Mouse (Mus musculus) bone marrow, adult 2 months (tissue): ENCODE results near the gene Cers2. TPM values are rescaled to one million over a fixed set of nuclear protein-coding genes. Genes with fewer than 3 reads are reported as not detected.

Experiments used
- H3K27ac ChIP-seq: fragments of 200-500 bp; 2 replicates; pipeline ENCODE4 v1.5.1; 2012; ENCODE audit warnings: low read depth, mild to moderate bottlenecking, control low read depth, inconsistent platforms, low read length; ENCODE audit not compliant: control insufficient read depth, poor library complexity, insufficient read depth
- H3K4me1 ChIP-seq: fragments of 200-500 bp; 2 replicates; pipeline ENCODE4 v1.6.1; 2011; ENCODE audit warnings: low read length; ENCODE audit not compliant: control insufficient read depth, insufficient read depth
- H3K4me3 ChIP-seq: fragments of 200-500 bp; replicated peaks from 2 replicates; pipeline ENCODE3; 2011; ENCODE audit warnings: mild to moderate bottlenecking, low read depth, low read length, control low read depth; ENCODE audit not compliant: control insufficient read depth
- CTCF ChIP-seq: fragments of 200-500 bp; IDR thresholded peaks from 2 replicates; pipeline ENCODE4 v1.5.1; 2011; ENCODE audit warnings: low read length, control low read depth; ENCODE audit not compliant: control insufficient read depth, insufficient read depth
- POLR2A ChIP-seq: fragments of 200-500 bp; IDR thresholded peaks from 2 replicates; pipeline ENCODE4 v1.6.1; 2011; ENCODE audit warnings: low read depth, mild to moderate bottlenecking, control low read depth, low read length, borderline replicate concordance; ENCODE audit not compliant: control insufficient read depth
- WGBS: fragments of 180-500 bp; shearing (Covaris S2); methylation state at CpG from one replicate; pipeline ENCODE4 v1.1.7; 2018; 5-methylcytosine and 5-hydroxymethylcytosine counted together
- polyA plus RNA-seq: library from polyadenylated mRNA; stranded (reverse); fragments of >200 nt; gene quantifications from 2 replicates; pipeline ENCODE4 v1.2.4, GENCODE M21; 2011; ENCODE audit warnings: low replicate concordance; ENCODE audit not compliant: missing spikeins, insufficient read depth, insufficient read length

Gene Cers2
- polyA plus RNA-seq, 1 experiment = 159 TPM

GRCm38 (mm10) chr3:95284062-95284461 lies 30.5 kb upstream of the Cers2 start:
- 26% methylated on average over 1 of the region's 1 CpGs for WGBS
- Histone ChIP-seq H3K27ac (no peak overlapping the region; the same call in 1 of the 2 replicates), H3K4me3 (peak overlapping the region; percentile 79), H3K4me1 (no peaks in the 10 kb centered on the region)
- TF ChIP-seq CTCF (no peak), POLR2A (no peak)

- 89% methylated on average over 12 of the region's 12 CpGs for WGBS
- no peak overlapping the region for H3K4me3 ChIP-seq
- H3K4me1 ChIP-seq = no peaks in the 10 kb centered on the region
- TF ChIP-seq CTCF (no peak), POLR2A (no peak)
- H3K27ac ChIP-seq = no peak overlapping the region
Measured at GRCm38 (mm10) chr3:95284501-95285281, 29.9 kb upstream of the Cers2 start.

- WGBS = 92% methylated on average over 5 of the region's 5 CpGs
- H3K27ac ChIP-seq = no peak overlapping the region
- no peaks in the 10 kb centered on the region for H3K4me1 ChIP-seq
- TF ChIP-seq CTCF = no peak
- no peak for TF ChIP-seq POLR2A
- no peak overlapping the region for H3K4me3 ChIP-seq
Measured at GRCm38 (mm10) chr3:95285390-95285789, 29.2 kb upstream of the Cers2 start.

DNA sequence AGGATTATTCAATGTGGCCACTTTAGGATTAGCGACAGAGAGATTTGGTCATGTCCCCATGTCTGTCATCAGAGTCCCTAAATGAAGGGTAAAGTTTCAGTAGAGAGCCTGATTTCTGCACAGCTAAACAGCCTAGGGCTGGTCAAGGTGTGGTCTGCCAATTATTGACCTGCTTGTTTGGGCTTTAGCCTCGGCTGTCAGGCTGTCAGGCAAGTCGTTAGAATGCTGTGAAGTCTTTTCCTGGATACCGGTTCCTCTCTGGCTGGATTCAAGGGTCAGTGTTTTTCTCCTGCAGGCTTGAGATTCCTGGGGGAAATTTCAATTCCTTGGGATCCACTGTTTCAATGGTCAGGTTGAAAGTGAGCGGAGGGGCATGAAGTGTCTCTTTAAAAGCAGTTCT lies 28.6 kb upstream of the Cers2 start:
- Histone ChIP-seq H3K4me3 (no peak overlapping the region), H3K4me1 (no peaks in the 10 kb centered on the region), H3K27ac (no peak overlapping the region)
- TF ChIP-seq POLR2A (no peak), CTCF (no peak)
- WGBS = 87% methylated on average over 5 of the region's 5 CpGs

- no peak overlapping the region for H3K4me3 ChIP-seq
- H3K4me1 ChIP-seq = no peaks in the 10 kb centered on the region
- 62% methylated on average over 7 of the region's 7 CpGs for WGBS
- TF ChIP-seq POLR2A (no peak), CTCF (no peak)
- H3K27ac ChIP-seq = no peak overlapping the region
Measured at GRCm38 (mm10) chr3:95286510-95286909, 28.1 kb upstream of the Cers2 start.

GRCm38 (mm10) chr3:95287541-95287940 lies 27.1 kb upstream of the Cers2 start:
- 90% methylated on average over 3 of the region's 3 CpGs for WGBS
- no peak overlapping the region for H3K4me3 ChIP-seq
- TF ChIP-seq CTCF (no peak), POLR2A (no peak)
- H3K27ac ChIP-seq = no peak overlapping the region
- H3K4me1 ChIP-seq = no peaks in the 10 kb centered on the region

DNA sequence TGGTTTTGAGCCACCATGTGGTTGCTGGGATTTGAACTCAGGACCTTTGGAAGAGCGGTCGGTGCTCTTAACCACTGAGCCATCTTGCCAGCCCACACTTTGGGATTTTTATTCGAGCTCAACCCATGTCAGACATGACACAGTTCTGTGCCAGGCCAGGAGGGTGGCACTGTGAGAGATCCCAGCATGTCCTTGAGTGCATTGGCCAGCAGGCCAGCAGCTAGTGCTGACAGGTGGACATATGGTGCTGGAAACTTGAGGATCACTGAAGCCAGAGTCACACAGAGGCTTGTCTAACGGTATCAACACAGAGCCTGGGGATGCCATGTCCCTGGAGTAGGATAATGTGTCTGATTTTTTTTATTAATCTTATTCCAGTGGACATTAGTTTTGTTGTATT lies 25.2 kb upstream of the Cers2 start:
- TF ChIP-seq POLR2A (no peak), CTCF (no peak)
- Histone ChIP-seq H3K4me1 (peaks cover 5% of the 10 kb centered on the region; the same call in 1 of the 2 replicates), H3K4me3 (no peak overlapping the region), H3K27ac (no peak overlapping the region)
- WGBS = 88% methylated on average over 4 of the region's 4 CpGs

GRCm38 (mm10) chr3:95290156-95290555 lies 24.4 kb upstream of the Cers2 start:
- H3K4me1 ChIP-seq = peaks cover 7% of the 10 kb centered on the region; the same call in 1 of the 2 replicates
- H3K4me3 ChIP-seq = no peak overlapping the region
- no peak for TF ChIP-seq POLR2A
- no peak for TF ChIP-seq CTCF
- WGBS = 94% methylated on average over 6 of the region's 6 CpGs
- H3K27ac ChIP-seq = no peak overlapping the region
